Mouse (Mus musculus) heart, adult 2 months (tissue): ENCODE results near the gene Ppp1r15b.

Source experiments
- CTCF ChIP-seq: fragments of 200-600 bp; IDR thresholded peaks from 2 replicates; pipeline ENCODE4 v1.8.1; 2022; ENCODE audit warnings: antibody characterized with exemption, mild to moderate bottlenecking, moderate library complexity
- POLR2A ChIP-seq: fragments of 200-500 bp; IDR thresholded peaks from 2 replicates; pipeline ENCODE4 v1.6.1; 2011; ENCODE audit warnings: mild to moderate bottlenecking, low read depth, low read length, control low read depth; ENCODE audit not compliant: insufficient read depth

GRCm38 (mm10) chr1:133100980-133101798 is 29.8 kb upstream of the Ppp1r15b start:
- TF ChIP-seq POLR2A (no peak), CTCF (peak; percentile 95)
